Mouse (Mus musculus) embryonic facial prominence, embryonic 12.5 days (tissue): ENCODE data around the gene Susd6. TPM values are rescaled to one million over a fixed set of nuclear protein-coding genes. Genes with fewer than 3 reads are reported as not detected.

ENCODE experiments used
- ATAC-seq: fragments of 200-750 bp; cut with Nextera tagmentation; 2 replicates; pipeline ENCODE4 v1.8.0; 2017; ENCODE audit not compliant: insufficient number of reproducible peaks, insufficient read depth, low FRiP score, low TSS enrichment
- H3K27ac ChIP-seq: fragments of 300-500 bp; sonication (generic); 2 replicates; pipeline ENCODE4 v1.5.1; 2016; ENCODE audit warnings: mild to moderate bottlenecking
- H3K27me3 ChIP-seq: fragments of 300-500 bp; sonication (generic); 2 replicates; pipeline ENCODE4 v1.6.1; 2016; ENCODE audit warnings: mild to moderate bottlenecking, moderate library complexity
- H3K36me3 ChIP-seq: fragments of 300-500 bp; sonication (generic); 2 replicates; pipeline ENCODE4 v1.6.1; 2016; ENCODE audit warnings: mild to moderate bottlenecking
- H3K4me1 ChIP-seq: fragments of 300-500 bp; sonication (generic); 2 replicates; pipeline ENCODE4 v1.6.1; 2016
- H3K4me2 ChIP-seq: fragments of 300-500 bp; sonication (generic); replicated peaks from 2 replicates; pipeline ENCODE4 v1.6.1; 2016; ENCODE audit warnings: mild to moderate bottlenecking, moderate library complexity
- H3K4me3 ChIP-seq: fragments of 300-500 bp; sonication (generic); 2 replicates; pipeline ENCODE4 v1.5.1; 2016; ENCODE audit warnings: mild to moderate bottlenecking
- H3K9ac ChIP-seq: fragments of 300-500 bp; sonication (generic); 2 replicates; pipeline ENCODE4 v1.6.1; 2016; ENCODE audit warnings: mild to moderate bottlenecking, moderate library complexity
- H3K9me3 ChIP-seq: fragments of 300-500 bp; sonication (generic); 2 replicates; pipeline ENCODE4 v1.6.1; 2016; ENCODE audit warnings: mild to moderate bottlenecking, moderate library complexity
- WGBS: fragments of 180-500 bp; shearing (Covaris S2); methylation state at CpG from one replicate; pipeline ENCODE4 v1.1.7; 2016; 5-methylcytosine and 5-hydroxymethylcytosine counted together
- polyA plus RNA-seq: library from polyadenylated mRNA; unstranded; fragments of >200 nt; fragmentation: Nextera tagmentation; extraction: Ambion mirVana; gene quantifications from 2 replicates; pipeline ENCODE4 v1.2.1, GENCODE M21; 2016

Gene Susd6
- polyA plus RNA-seq, 1 experiment from 2014 or later = 18.0 TPM

- WGBS = 62% methylated on average over 1 of the region's 1 CpGs
- H3K9me3 ChIP-seq = no peaks in the 10 kb centered on the region
- no peaks in the 10 kb centered on the region; the same call in 1 of the 2 replicates for H3K4me1 ChIP-seq
- H3K27me3 ChIP-seq = no peaks in the 10 kb centered on the region
- H3K27ac ChIP-seq = no peak overlapping the region
- no peak overlapping the region for H3K9ac ChIP-seq
- no peaks in the 10 kb centered on the region for H3K36me3 ChIP-seq
- no peak overlapping the region for H3K4me2 ChIP-seq
- no peak for ATAC-seq
- no peak overlapping the region for H3K4me3 ChIP-seq
These were observed 42.0 kb downstream of the Susd6 start for GRCm38 (mm10) chr12:80832313-80832712.

- no peaks in the 10 kb centered on the region for H3K27me3 ChIP-seq
- no peak for ATAC-seq
- 62% methylated on average over 2 of the region's 2 CpGs for WGBS
These were observed 43.2 kb downstream of the Susd6 start for GRCm38 (mm10) chr12:80833541-80833940.

DNA sequence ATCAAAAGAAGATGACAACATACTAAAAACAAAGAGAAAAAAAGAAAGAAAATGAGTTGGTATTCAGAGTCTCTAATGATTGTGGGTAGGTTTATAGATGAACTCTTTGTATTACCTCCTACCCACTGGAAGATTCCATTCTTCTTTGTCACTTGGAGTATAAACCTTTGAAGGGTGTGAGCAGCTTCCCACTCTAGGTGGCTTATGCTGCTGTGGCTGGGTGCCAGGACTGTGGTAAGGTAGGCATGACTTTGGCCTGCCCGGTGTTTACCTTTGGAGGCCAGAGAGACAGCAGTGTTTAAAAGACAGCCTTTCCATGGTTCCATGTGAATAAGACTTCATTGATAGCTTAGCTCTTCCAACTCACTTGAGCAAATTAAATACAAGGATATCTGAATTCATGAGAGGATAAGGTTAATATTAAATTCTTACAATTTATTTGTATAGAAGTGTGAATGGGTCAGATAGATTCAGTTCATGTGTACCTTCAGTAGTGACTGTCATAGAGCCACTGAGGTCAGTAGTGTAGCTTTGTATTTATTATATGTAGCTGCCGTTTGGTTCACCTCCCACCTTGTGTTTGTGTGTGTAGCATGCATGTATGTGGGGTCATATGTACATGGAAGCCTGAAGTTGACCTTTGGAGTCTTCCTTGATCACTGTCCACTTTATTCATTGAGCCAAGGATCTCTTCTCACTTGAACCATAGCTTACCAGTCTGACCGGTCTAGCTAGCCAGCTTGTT lies 44.0 kb downstream of the Susd6 start:
- Histone ChIP-seq H3K9me3 (no peaks in the 10 kb centered on the region), H3K9ac (no peak overlapping the region), H3K27me3 (no peaks in the 10 kb centered on the region), H3K27ac (no peak overlapping the region), H3K4me3 (no peak overlapping the region), H3K4me1 (no peaks in the 10 kb centered on the region), H3K36me3 (no peaks in the 10 kb centered on the region), H3K4me2 (no peak overlapping the region)
- ATAC-seq = no peak
- WGBS = 96% methylated on average over 3 of the region's 3 CpGs

More at GRCm38 (mm10) chr12:80833541-80833940, 43.2 kb downstream of the Susd6 start:
- H3K4me3 ChIP-seq = no peak overlapping the region
- H3K4me2 ChIP-seq = no peak overlapping the region
- no peak overlapping the region for H3K9ac ChIP-seq
- H3K9me3 ChIP-seq = no peaks in the 10 kb centered on the region
- H3K4me1 ChIP-seq = no peaks in the 10 kb centered on the region
- H3K27ac ChIP-seq = no peak overlapping the region
- H3K36me3 ChIP-seq = no peaks in the 10 kb centered on the region

DNA sequence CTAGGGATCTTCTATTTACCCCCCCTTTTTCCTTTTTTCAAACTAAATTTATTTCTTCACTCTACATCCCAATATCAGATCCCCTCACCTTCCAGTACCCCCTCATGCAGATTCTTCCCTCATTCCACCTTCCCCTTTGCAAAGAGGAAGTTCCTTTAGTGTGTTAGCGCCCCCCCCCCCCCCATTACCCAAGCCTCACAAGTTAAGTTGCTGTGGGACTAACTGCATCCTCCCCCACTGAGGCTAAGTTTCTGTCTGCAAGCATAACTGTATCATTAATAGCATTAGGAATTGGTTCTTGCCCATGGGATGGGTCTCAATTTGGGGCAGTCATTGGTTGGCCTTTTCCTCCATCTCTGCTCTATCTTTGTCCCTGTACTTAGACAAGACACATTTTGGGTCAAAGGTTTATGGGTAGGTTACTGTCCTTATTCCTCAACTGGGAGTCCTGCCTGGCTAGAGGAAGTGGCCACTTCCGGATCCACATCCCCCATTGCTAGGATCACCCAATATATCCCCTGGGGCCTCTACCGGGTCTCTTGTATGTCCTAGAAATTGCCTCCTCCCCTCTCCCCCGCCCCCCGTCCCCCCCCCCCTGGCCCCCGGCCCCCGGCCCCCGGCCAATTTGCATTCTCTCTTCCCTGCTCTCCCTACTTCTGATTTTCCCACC lies 44.7 kb downstream of the Susd6 start:
- ATAC-seq = no peak
- Histone ChIP-seq H3K4me2 (no peak overlapping the region), H3K9ac (no peak overlapping the region), H3K27ac (no peak overlapping the region), H3K27me3 (no peaks in the 10 kb centered on the region), H3K4me3 (no peak overlapping the region), H3K9me3 (no peaks in the 10 kb centered on the region), H3K4me1 (no peaks in the 10 kb centered on the region), H3K36me3 (no peaks in the 10 kb centered on the region)
- 70% methylated on average over 7 of the region's 8 CpGs for WGBS

GRCm38 (mm10) chr12:80837614-80838013 lies 47.3 kb downstream of the Susd6 start:
- Histone ChIP-seq H3K4me3 (no peak overlapping the region), H3K27ac (no peak overlapping the region), H3K4me1 (no peaks in the 10 kb centered on the region), H3K9me3 (no peaks in the 10 kb centered on the region), H3K36me3 (no peaks in the 10 kb centered on the region), H3K9ac (no peak overlapping the region), H3K27me3 (no peaks in the 10 kb centered on the region), H3K4me2 (no peak overlapping the region)
- no peak for ATAC-seq
- 64% methylated on average over 3 of the region's 3 CpGs for WGBS

DNA sequence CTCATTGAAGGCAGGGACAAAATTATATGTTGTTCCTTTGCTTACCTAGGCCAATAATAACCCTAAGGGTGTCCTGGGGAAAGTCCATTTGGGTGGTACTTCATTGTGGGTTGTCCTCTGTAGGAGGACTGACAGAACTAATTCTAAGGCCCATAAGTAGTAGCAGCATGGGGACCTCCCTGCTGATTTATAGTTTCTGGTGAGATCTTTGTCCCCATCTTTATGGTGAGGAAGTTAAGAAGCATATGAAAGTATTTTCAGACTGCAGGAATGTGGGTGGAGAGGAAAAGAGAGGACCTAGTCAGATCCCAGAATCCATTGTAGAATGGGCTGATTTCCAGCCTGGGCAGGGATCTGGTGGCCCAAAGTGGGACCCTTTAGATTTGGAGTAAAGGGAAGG lies 48.0 kb downstream of the Susd6 start:
- peaks cover under 1% of the 10 kb centered on the region; the same call in 1 of the 2 replicates for H3K4me1 ChIP-seq
- H3K27me3 ChIP-seq = no peaks in the 10 kb centered on the region
- H3K36me3 ChIP-seq = no peaks in the 10 kb centered on the region
- H3K9ac ChIP-seq = no peak overlapping the region
- no peak overlapping the region for H3K4me2 ChIP-seq
- no peak for ATAC-seq
- H3K27ac ChIP-seq = no peak overlapping the region
- H3K4me3 ChIP-seq = no peak overlapping the region
- H3K9me3 ChIP-seq = no peaks in the 10 kb centered on the region

GRCm38 (mm10) chr12:80838787-80839186 lies 48.5 kb downstream of the Susd6 start:
- no peaks in the 10 kb centered on the region for H3K27me3 ChIP-seq
- H3K4me3 ChIP-seq = no peak overlapping the region
- no peak for ATAC-seq
- H3K9me3 ChIP-seq = no peaks in the 10 kb centered on the region
- H3K4me2 ChIP-seq = no peak overlapping the region
- WGBS = 86% methylated on average over 2 of the region's 2 CpGs
- peaks cover 6% of the 10 kb centered on the region for H3K4me1 ChIP-seq
- no peaks in the 10 kb centered on the region for H3K36me3 ChIP-seq
- no peak overlapping the region for H3K9ac ChIP-seq
- no peak overlapping the region for H3K27ac ChIP-seq

DNA sequence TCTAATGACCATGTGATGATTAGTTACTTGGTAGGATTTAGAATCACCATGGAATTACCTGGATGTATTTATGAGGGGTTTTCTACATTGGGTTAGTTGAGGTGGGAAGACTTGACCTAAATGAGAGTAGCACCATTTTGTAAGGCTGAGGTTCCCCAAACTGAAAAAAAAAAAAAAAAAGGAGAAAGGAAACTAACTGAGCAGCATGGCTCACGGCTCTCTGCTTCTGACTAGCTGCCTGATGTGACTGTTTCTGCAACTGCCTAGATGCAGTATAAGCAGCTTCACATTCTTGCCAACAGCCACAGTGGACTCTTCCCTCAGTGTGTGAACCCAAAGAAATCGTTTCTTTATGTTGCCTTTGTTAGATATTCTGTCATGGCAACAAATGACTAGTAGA lies 49.3 kb downstream of the Susd6 start:
- WGBS = 69% methylated on average over 2 of the region's 2 CpGs
- H3K4me3 ChIP-seq = no peak overlapping the region
- ATAC-seq = no peak

GRCm38 (mm10) chr12:80841618-80842017 lies 51.3 kb downstream of the Susd6 start:
- H3K4me2 ChIP-seq = no peak overlapping the region
- H3K4me1 ChIP-seq = peaks cover 17% of the 10 kb centered on the region
- no peak for ATAC-seq

More for the DNA sequence above, 49.3 kb downstream of the Susd6 start:
- H3K27ac ChIP-seq = no peak overlapping the region
- no peak overlapping the region for H3K4me2 ChIP-seq
- no peaks in the 10 kb centered on the region for H3K27me3 ChIP-seq
- H3K36me3 ChIP-seq = no peaks in the 10 kb centered on the region
- peaks cover 13% of the 10 kb centered on the region for H3K4me1 ChIP-seq
- no peaks in the 10 kb centered on the region for H3K9me3 ChIP-seq
- H3K9ac ChIP-seq = no peak overlapping the region

DNA sequence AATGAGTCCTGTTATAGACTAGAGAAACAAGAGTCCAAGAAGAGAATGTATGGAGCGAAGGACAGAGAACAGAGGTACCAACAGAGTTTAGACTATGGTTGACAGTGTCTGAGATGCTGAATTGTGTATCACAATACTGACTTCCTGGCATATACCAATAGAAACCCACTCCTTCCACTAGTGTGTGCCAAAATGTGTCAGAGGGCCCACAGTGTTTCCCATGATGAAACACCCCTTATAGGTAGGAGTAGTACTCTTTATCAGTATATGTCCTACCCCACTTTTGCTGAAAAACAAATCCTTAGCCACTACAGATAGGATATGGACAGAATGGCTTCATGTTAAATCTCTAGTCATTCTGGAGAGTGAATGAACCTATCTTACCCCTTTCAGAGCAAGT lies 52.3 kb downstream of the Susd6 start:
- no peaks in the 10 kb centered on the region for H3K9me3 ChIP-seq
- no peaks in the 10 kb centered on the region for H3K27me3 ChIP-seq
- H3K36me3 ChIP-seq = no peaks in the 10 kb centered on the region
- no peak overlapping the region for H3K27ac ChIP-seq
- WGBS = 97% methylated on average over 1 of the region's 1 CpGs
- no peak overlapping the region for H3K4me2 ChIP-seq
- no peak overlapping the region for H3K9ac ChIP-seq
- ATAC-seq = no peak
- H3K4me1 ChIP-seq = peaks cover 20% of the 10 kb centered on the region
- no peak overlapping the region for H3K4me3 ChIP-seq

More at GRCm38 (mm10) chr12:80841618-80842017, 51.3 kb downstream of the Susd6 start:
- Histone ChIP-seq H3K4me3 (no peak overlapping the region), H3K36me3 (no peaks in the 10 kb centered on the region), H3K27me3 (no peaks in the 10 kb centered on the region), H3K27ac (no peak overlapping the region), H3K9ac (no peak overlapping the region), H3K9me3 (no peaks in the 10 kb centered on the region)
- WGBS = 100% methylated on average over 1 of the region's 1 CpGs

DNA sequence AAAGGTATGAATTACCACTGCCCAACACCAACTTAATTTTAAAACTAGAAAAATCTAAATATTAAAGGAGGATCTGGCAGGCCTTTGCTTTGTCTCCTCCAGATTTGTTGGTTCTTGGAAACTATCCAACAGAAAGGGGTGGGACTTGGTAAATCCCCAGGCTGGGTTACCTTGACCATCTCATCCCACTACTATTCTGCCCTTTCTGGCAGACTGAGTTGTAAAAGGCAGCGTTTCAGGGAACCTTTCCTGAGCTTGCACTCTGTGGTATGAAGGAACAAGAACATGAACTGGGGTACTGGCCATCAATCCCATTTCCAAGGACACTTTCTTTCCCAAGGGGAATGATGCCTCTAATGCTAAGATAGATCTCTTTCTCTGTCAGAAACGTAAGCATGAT lies 52.9 kb downstream of the Susd6 start:
- H3K27ac ChIP-seq = no peak overlapping the region
- 68% methylated on average over 2 of the region's 2 CpGs for WGBS
- H3K36me3 ChIP-seq = no peaks in the 10 kb centered on the region
- H3K4me2 ChIP-seq = no peak overlapping the region
- H3K9ac ChIP-seq = no peak overlapping the region
- peaks cover 20% of the 10 kb centered on the region for H3K4me1 ChIP-seq
- no peak for ATAC-seq
- H3K4me3 ChIP-seq = no peak overlapping the region
- H3K27me3 ChIP-seq = no peaks in the 10 kb centered on the region
- H3K9me3 ChIP-seq = no peaks in the 10 kb centered on the region
